Mouse (Mus musculus) CH12.LX (cell line): ENCODE measurements around the gene Nptn. TPM values are rescaled to one million over a fixed set of nuclear protein-coding genes. Genes with fewer than 3 reads are reported as not detected.

ENCODE experiments used
- DNase-seq: peaks from one replicate; pipeline ENCODE4 v3.0.0-alpha.2; 2013; ENCODE audit errors: extremely low read depth
- H3K27ac ChIP-seq: 2 replicates; pipeline ENCODE4 v1.5.1; 2012; ENCODE audit warnings: low read depth, mild to moderate bottlenecking, control low read depth, moderate library complexity; ENCODE audit not compliant: insufficient read depth
- H3K27me3 ChIP-seq: replicated peaks from 2 replicates; pipeline ENCODE3; 2012; ENCODE audit warnings: inconsistent platforms
- H3K36me3 ChIP-seq, 2 experiments: replicated peaks in 1 of 2; 2 replicates each; pipeline versions ENCODE3 to v1.6.1; 2012; ENCODE audit warnings: inconsistent platforms in 1 of 2, low read length in 1 of 2, mild to moderate bottlenecking in 1 of 2, mixed read lengths in 1 of 2, moderate library complexity in 1 of 2; ENCODE audit not compliant: control insufficient read depth in 1 of 2, insufficient read depth in 1 of 2
- H3K4me1 ChIP-seq, 2 experiments: 2 replicates each; pipeline ENCODE4 v1.6.1; 2012; ENCODE audit warnings: inconsistent platforms in 1 of 2, moderate library complexity in 1 of 2; ENCODE audit not compliant: insufficient read depth in 2 of 2, control insufficient read depth in 1 of 2
- H3K4me2 ChIP-seq: 2 replicates; pipeline ENCODE4 v1.6.1; 2012; ENCODE audit warnings: low read depth, mild to moderate bottlenecking, control low read depth; ENCODE audit not compliant: poor library complexity, insufficient read depth, severe bottlenecking
- H3K4me3 ChIP-seq, 3 experiments: fragments of 150-350 bp in 1 of 3; sonication (generic) in 1 of 3; replicated peaks in 1 of 3; 2 replicates each; pipeline versions ENCODE3 to v1.5.1; 2011 to 2012; ENCODE audit warnings: low read depth in 2 of 3, low read length in 2 of 3, mild to moderate bottlenecking in 2 of 3, moderate library complexity in 2 of 3, control low read depth in 1 of 3, improper control_type of control experiment in 1 of 3, inconsistent platforms in 1 of 3, mixed read lengths in 1 of 3; ENCODE audit not compliant: poor library complexity in 1 of 3
- H3K79me2 ChIP-seq: replicated peaks from 2 replicates; pipeline ENCODE4 v1.6.1; 2012; ENCODE audit warnings: mild to moderate bottlenecking, moderate library complexity; ENCODE audit not compliant: control insufficient read depth, poor library complexity, insufficient read depth, severe bottlenecking; ENCODE audit errors: extremely low read depth
- H3K9ac ChIP-seq: 2 replicates; pipeline ENCODE4 v1.6.1; 2012; ENCODE audit warnings: low read depth, mild to moderate bottlenecking, control low read depth, moderate library complexity; ENCODE audit not compliant: insufficient read depth
- H3K9me3 ChIP-seq: replicated peaks from 2 replicates; pipeline ENCODE3; 2012; ENCODE audit warnings: low read length, inconsistent platforms, mixed read lengths
- BHLHE40 ChIP-seq: IDR thresholded peaks from 2 replicates; pipeline ENCODE4 v1.6.1; 2011; ENCODE audit warnings: mild to moderate bottlenecking, low read depth, low read length, improper control_type of control experiment
- CHD1 ChIP-seq: IDR thresholded peaks from 2 replicates; pipeline ENCODE4 v1.6.1; 2012; ENCODE audit warnings: low read depth, low read length, improper control_type of control experiment, inconsistent platforms
- E2F4 ChIP-seq: IDR thresholded peaks from 2 replicates; pipeline ENCODE4 v1.6.1; 2011; ENCODE audit warnings: low read depth, low read length, improper control_type of control experiment; ENCODE audit not compliant: insufficient replicate concordance
- ELF1 ChIP-seq: IDR thresholded peaks from 2 replicates; pipeline ENCODE4 v1.6.1; 2014; ENCODE audit warnings: low read depth, mild to moderate bottlenecking, inconsistent platforms, low read length, improper control_type of control experiment
- EP300 ChIP-seq: IDR thresholded peaks from 2 replicates; pipeline ENCODE4 v1.6.1; 2011; ENCODE audit warnings: low read length, improper control_type of control experiment
- ETS1 ChIP-seq: conservative IDR thresholded peaks from 2 replicates; pipeline ENCODE4 v1.6.1; 2012; ENCODE audit warnings: low read depth, mild to moderate bottlenecking, inconsistent platforms, low read length, improper control_type of control experiment, moderate library complexity
- GABPA ChIP-seq: IDR thresholded peaks from 2 replicates; pipeline ENCODE4 v1.6.1; 2012; ENCODE audit warnings: low read depth, low read length, improper control_type of control experiment, inconsistent platforms; ENCODE audit not compliant: insufficient replicate concordance
- HCFC1 ChIP-seq: IDR thresholded peaks from 2 replicates; pipeline ENCODE4 v1.6.1; 2012; ENCODE audit warnings: low read depth, mild to moderate bottlenecking, inconsistent platforms, low read length, improper control_type of control experiment
- IRF4 ChIP-seq: IDR thresholded peaks from 2 replicates; pipeline ENCODE4 v1.6.1; 2014; ENCODE audit warnings: low read depth, mild to moderate bottlenecking, inconsistent platforms, low read length, improper control_type of control experiment
- JUND ChIP-seq: conservative IDR thresholded peaks from 2 replicates; pipeline ENCODE4 v1.6.1; 2011; ENCODE audit warnings: low read depth, low read length, improper control_type of control experiment
- KAT2A ChIP-seq: IDR thresholded peaks from 2 replicates; pipeline ENCODE4 v1.6.1; 2012; ENCODE audit warnings: low read length, improper control_type of control experiment, inconsistent platforms; ENCODE audit not compliant: insufficient replicate concordance
- MAFK ChIP-seq: IDR thresholded peaks from 2 replicates; pipeline ENCODE4 v1.6.1; 2011; ENCODE audit warnings: low read length, improper control_type of control experiment; ENCODE audit not compliant: insufficient replicate concordance
- MAX ChIP-seq: IDR thresholded peaks from 2 replicates; pipeline ENCODE4 v1.6.1; 2011; ENCODE audit warnings: low read length, improper control_type of control experiment
- MXI1 ChIP-seq: IDR thresholded peaks from 2 replicates; pipeline ENCODE4 v1.6.1; 2011; ENCODE audit warnings: mild to moderate bottlenecking, low read depth, low read length, improper control_type of control experiment
- PAX5 ChIP-seq: IDR thresholded peaks from 2 replicates; pipeline ENCODE4 v1.6.1; 2012; ENCODE audit warnings: low read length, inconsistent platforms, mixed read lengths
- SIN3A ChIP-seq: IDR thresholded peaks from 2 replicates; pipeline ENCODE4 v1.6.1; 2012; ENCODE audit warnings: low read length, improper control_type of control experiment, inconsistent platforms
- SMC3 ChIP-seq: IDR thresholded peaks from 2 replicates; pipeline ENCODE4 v1.6.1; 2011; ENCODE audit warnings: low read depth, low read length, improper control_type of control experiment
- TCF12 ChIP-seq: IDR thresholded peaks from 2 replicates; pipeline ENCODE4 v1.6.1; 2014; ENCODE audit warnings: low read depth, mild to moderate bottlenecking, inconsistent platforms, low read length, improper control_type of control experiment
- UBTF ChIP-seq: IDR thresholded peaks from 2 replicates; pipeline ENCODE4 v1.6.1; 2012; ENCODE audit warnings: low read depth, mild to moderate bottlenecking, inconsistent platforms, low read length, improper control_type of control experiment, moderate library complexity
- USF1 ChIP-seq: IDR thresholded peaks from 2 replicates; pipeline ENCODE4 v1.6.1; 2014; ENCODE audit warnings: low read depth, mild to moderate bottlenecking, inconsistent platforms, low read length, improper control_type of control experiment
- USF2 ChIP-seq: conservative IDR thresholded peaks from 2 replicates; pipeline ENCODE4 v1.6.1; 2011; ENCODE audit warnings: low read depth, low read length, improper control_type of control experiment
- ZC3H11A ChIP-seq: IDR thresholded peaks from 2 replicates; pipeline ENCODE4 v1.6.1; 2012; ENCODE audit warnings: low read depth, mild to moderate bottlenecking, inconsistent platforms, low read length, improper control_type of control experiment
- ZMIZ1 ChIP-seq: IDR thresholded peaks from 2 replicates; pipeline ENCODE4 v1.6.1; 2012; ENCODE audit warnings: low read depth, mild to moderate bottlenecking, inconsistent platforms, low read length, improper control_type of control experiment
- ZNF384 ChIP-seq: IDR thresholded peaks from 2 replicates; pipeline ENCODE4 v1.6.1; 2012; ENCODE audit warnings: low read depth, low read length, improper control_type of control experiment, inconsistent platforms
- dilution Hi-C: fragments of 300-500 bp; cut with MboI; formaldehyde crosslinking; loops from 2 replicates; pipeline ENCODE4 v1.14.3; 2020; ENCODE audit warnings: low sequenced_read_pairs; ENCODE audit not compliant: extremely low pct_unique_long_range_greater_than_20kb, extremely low pct_ligation_motif_present
- in situ Hi-C: fragments of 300-500 bp; cut with MboI; formaldehyde crosslinking; loops from 3 replicates; pipeline ENCODE4 v1.14.3; 2019; ENCODE audit warnings: low sequenced_read_pairs, low pct_ligation_motif_present, low pct_unique_long_range_greater_than_20kb, mixed read lengths
- polyA plus RNA-seq: library from polyadenylated mRNA; unstranded; fragments of >175 nt; gene quantifications from 2 replicates; pipeline ENCODE4 v1.2.1, GENCODE M21; 2012; ENCODE audit warnings: low read depth; ENCODE audit not compliant: insufficient read length
- total RNA-seq, 2 experiments: library from RNA; depleted of rRNA; stranded (reverse); fragments of 300-350 nt in 1 of 2; fragments of >200 nt in 1 of 2; gene quantifications; 2 replicates each; pipeline ENCODE4 v1.2.3; 2012 to 2014

The Nptn gene
- total and polyA plus RNA-seq, 3 experiments: 48.4 to 184 (median 175) TPM

DNA sequence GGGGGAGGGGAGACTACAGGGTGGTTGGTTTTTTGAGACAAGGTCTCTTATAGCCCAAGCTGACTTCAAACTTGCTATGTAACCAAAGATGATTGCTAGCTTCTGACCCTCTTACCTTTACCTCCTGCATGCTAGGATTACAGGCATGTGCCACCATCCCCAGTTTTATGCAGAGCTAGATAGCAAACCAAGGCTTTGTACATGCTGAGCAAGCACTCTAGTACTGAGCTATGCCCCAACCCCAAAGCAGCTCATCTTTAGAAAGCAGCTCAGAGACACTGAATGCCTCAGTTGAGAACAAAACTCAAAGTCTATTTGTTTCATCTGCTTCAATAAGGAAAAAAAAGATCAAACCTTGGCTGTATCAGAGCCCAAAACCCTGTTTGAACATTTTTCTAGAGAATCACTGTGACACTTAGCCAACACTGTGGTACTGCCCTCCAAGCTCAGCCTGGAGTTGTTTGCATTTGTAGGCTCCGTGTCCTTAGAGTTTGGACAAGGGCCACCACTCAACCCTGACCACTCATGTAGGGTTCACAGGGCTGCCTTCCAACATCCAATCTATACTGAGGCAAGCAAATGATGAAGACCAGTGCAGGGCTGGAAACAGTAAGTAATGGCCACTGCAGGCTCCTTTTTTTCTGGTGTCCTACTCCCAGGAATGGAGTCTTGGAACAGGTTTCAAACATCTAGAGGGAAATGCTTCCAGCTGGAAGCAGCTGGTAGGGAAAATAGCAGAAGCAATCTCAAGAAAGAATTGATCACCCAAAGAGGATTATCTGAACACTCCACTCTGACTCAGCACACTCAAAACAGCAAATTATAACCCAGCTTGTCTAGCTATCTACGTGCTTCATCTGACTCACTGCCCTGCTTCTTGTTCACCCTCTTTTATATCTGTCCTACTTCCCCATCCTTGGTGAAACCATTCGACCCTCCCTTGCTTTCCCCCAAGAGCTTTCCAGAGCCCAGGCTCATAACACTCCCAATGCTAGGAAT lies 24.3 kb upstream of the Nptn start:
- dilution Hi-C loops (no loop called here), in situ Hi-C loops (loop anchor here (25.0 kb wide), 1 partner anchor 730 kb away; the partner anchor contains the start of gene Adpgk)
- DNase-seq: no peak
- Histone ChIP-seq H3K27me3 (no peaks in the 10 kb centered on the region), H3K9me3 (no peaks in the 10 kb centered on the region), H3K4me2 (no peak overlapping the region), H3K36me3 (no peaks in the 10 kb centered on the region), H3K27ac (no peak overlapping the region), H3K4me1 (peaks cover 10 to 18% of the 10 kb centered on the region in 2 experiments; a peak in 3 of 4 replicates), H3K9ac (no peak overlapping the region), H3K79me2 (no peaks in the 10 kb centered on the region), H3K4me3 (no peak overlapping the region)
- TF ChIP-seq USF1 (no peak), ZNF384 (no peak), GABPA (no peak), SMC3 (no peak), TCF12 (no peak), IRF4 (no peak), JUND (no peak), BHLHE40 (no peak), PAX5 (no peak)

- Histone ChIP-seq H3K9ac (no peak overlapping the region), H3K27ac (no peak overlapping the region), H3K79me2 (no peaks in the 10 kb centered on the region), H3K4me3 (no peak overlapping the region), H3K36me3 (no peaks in the 10 kb centered on the region), H3K27me3 (no peaks in the 10 kb centered on the region), H3K9me3 (no peaks in the 10 kb centered on the region), H3K4me1 (peaks cover 10% of the 10 kb centered on the region in 2 experiments; a peak in 3 of 4 replicates), H3K4me2 (no peak overlapping the region)
- no peak for TF ChIP-seq ELF1
- no peak for TF ChIP-seq MAX
- no peak for TF ChIP-seq GABPA
- no peak for TF ChIP-seq E2F4
- no peak for TF ChIP-seq HCFC1
- no peak for TF ChIP-seq SIN3A
- TF ChIP-seq ETS1: no peak
- no peak for TF ChIP-seq MAFK
- no peak for TF ChIP-seq EP300
- no peak for TF ChIP-seq ZC3H11A
- TF ChIP-seq CHD1: no peak
- TF ChIP-seq BHLHE40: no peak
- TF ChIP-seq ZMIZ1: no peak
- no peak for TF ChIP-seq UBTF
- no peak for TF ChIP-seq SMC3
- no peak for TF ChIP-seq KAT2A
- TF ChIP-seq MXI1: no peak
- TF ChIP-seq USF2: no peak
- dilution Hi-C loops (no loop called here), in situ Hi-C loops (loop anchor here (25.0 kb wide), 1 partner anchor 727 kb away; the partner anchor contains the start of gene Adpgk)
- no peak for DNase-seq
These were observed 21.8 kb upstream of the Nptn start for GRCm38 (mm10) chr9:58560211-58560610.
